Mouse (Mus musculus) megakaryocyte, adult 5-6 weeks (primary cell): Measurements from ENCODE around the gene Jpt2. TPM values are rescaled to one million over a fixed set of nuclear protein-coding genes. Genes with fewer than 3 reads are reported as not detected.
A peak's percentile ranks its signal among the peaks of the same experiment; 100 is the strongest.

ENCODE experiments used
- ATAC-seq: 2 replicates; pipeline ENCODE4 v1.8.0; 2016; ENCODE audit warnings: mild to moderate bottlenecking, inconsistent platforms; ENCODE audit not compliant: poor library complexity, severe bottlenecking
- total RNA-seq, 2 experiments: library from RNA; stranded (forward) in 1 of 2; stranded (reverse) in 1 of 2; fragments of 153-499, 151-499 nt in 1 of 2; fragments of 221-1000, 200-1000 nt in 1 of 2; gene quantifications; 2 replicates each; pipeline versions ENCODE4 v1.2.3 to v1.2.4; 2015 to 2017

Gene Jpt2
- total RNA-seq, 2 experiments from 2014 or later, result 54.0 to 63.8 TPM

- ATAC-seq, result no peak
Measured at GRCm38 (mm10) chr17:24913984-24914383, 46.5 kb downstream of the Jpt2 start.

GRCm38 (mm10) chr17:24907591-24907990, 52.9 kb downstream of the Jpt2 start:
- ATAC-seq, result no peak

GRCm38 (mm10) chr17:24903767-24904166, 56.7 kb downstream of the Jpt2 start:
- ATAC-seq, result no peak

- ATAC-seq, result no peak
Measured at GRCm38 (mm10) chr17:24902671-24903474, 57.6 kb downstream of the Jpt2 start.

- ATAC-seq, result no peak
Measured at GRCm38 (mm10) chr17:24902124-24902523, 58.4 kb downstream of the Jpt2 start.

GRCm38 (mm10) chr17:24900014-24900413, 60.5 kb downstream of the Jpt2 start:
- ATAC-seq, result no peak

GRCm38 (mm10) chr17:24899153-24899552, 61.3 kb downstream of the Jpt2 start:
- no peak for ATAC-seq

- no peak for ATAC-seq
Measured at GRCm38 (mm10) chr17:24898041-24898854, 62.2 kb downstream of the Jpt2 start.

- no peak for ATAC-seq
Measured at GRCm38 (mm10) chr17:24897600-24897999, 62.9 kb downstream of the Jpt2 start.

- no peak for ATAC-seq
Measured at GRCm38 (mm10) chr17:24896993-24897269, 63.6 kb downstream of the Jpt2 start.

- ATAC-seq, result peak; percentile 74
Measured at GRCm38 (mm10) chr17:24896241-24896992, 64.1 kb downstream of the Jpt2 start, which contains the start of gene Nme3. Gene Nme3 (plus strand): TSS chr17:24896500.

- 0 out of 2 replicates have a peak, but pooled peaks have one; percentile 4 for ATAC-seq
Measured at GRCm38 (mm10) chr17:24895571-24896240, 64.8 kb downstream of the Jpt2 start.

GRCm38 (mm10) chr17:24894995-24895547, 65.4 kb downstream of the Jpt2 start, which contains the start of the genes Eme2 and Mrps34:
Gene Eme2 (minus strand): TSS chr17:24895087.
Gene Mrps34 (plus strand): TSS chr17:24895116.
- peak; percentile 45 for ATAC-seq

GRCm38 (mm10) chr17:24894061-24894994, 66.2 kb downstream of the Jpt2 start:
- ATAC-seq, result peak; percentile 2; the same call in 1 of the 2 replicates

- ATAC-seq, result no peak
Measured at GRCm38 (mm10) chr17:24893276-24893675, 67.2 kb downstream of the Jpt2 start.

GRCm38 (mm10) chr17:24892785-24893184, 67.7 kb downstream of the Jpt2 start:
- no peak for ATAC-seq

GRCm38 (mm10) chr17:24891321-24891720, 69.2 kb downstream of the Jpt2 start:
- ATAC-seq, result no peak

GRCm38 (mm10) chr17:24890151-24891092, 70.1 kb downstream of the Jpt2 start:
- no peak for ATAC-seq
